Mouse (Mus musculus): ENCODE data around the gene Pds5b.
"Not testable (repeated sequence)": the region's sequence is repeated elsewhere in the genome, so short reads cannot be mapped to it uniquely, and the experiment has no call there.

Pds5b gene

DNA sequence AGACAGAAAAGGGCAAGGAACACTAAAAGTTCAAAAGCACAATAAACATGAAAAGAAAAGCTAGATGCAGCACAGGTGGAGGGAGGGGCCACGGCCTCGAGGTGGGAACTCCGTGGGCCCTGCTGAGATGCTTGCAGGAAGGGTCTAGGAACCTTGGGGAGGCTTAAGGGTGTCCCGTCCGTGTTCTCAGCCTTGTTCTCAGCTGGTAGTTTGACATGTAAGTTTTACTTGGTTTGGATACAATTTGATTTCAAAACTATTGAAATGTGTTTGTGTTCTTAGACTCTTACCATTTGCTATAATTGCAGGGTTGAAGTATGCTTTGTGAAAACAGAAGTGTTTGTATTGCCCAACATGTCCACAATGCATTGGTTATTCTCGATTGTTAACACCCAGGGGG lies 149.2 kb downstream of the Pds5b start:
- no peak for DNase-seq (ENCODE audit: low spot score)

- no peak for DNase-seq (ENCODE audit: low spot score)
These were observed 149.8 kb downstream of the Pds5b start for GRCm38 (mm10) chr5:150823361-150823760.

- DNase-seq (ENCODE audit: low spot score): no peak
These were observed 156.0 kb downstream of the Pds5b start for GRCm38 (mm10) chr5:150829499-150829898.

GRCm38 (mm10) chr5:150830718-150831117 lies 157.2 kb downstream of the Pds5b start:
- DNase-seq (ENCODE audit: low spot score): no peak

DNA sequence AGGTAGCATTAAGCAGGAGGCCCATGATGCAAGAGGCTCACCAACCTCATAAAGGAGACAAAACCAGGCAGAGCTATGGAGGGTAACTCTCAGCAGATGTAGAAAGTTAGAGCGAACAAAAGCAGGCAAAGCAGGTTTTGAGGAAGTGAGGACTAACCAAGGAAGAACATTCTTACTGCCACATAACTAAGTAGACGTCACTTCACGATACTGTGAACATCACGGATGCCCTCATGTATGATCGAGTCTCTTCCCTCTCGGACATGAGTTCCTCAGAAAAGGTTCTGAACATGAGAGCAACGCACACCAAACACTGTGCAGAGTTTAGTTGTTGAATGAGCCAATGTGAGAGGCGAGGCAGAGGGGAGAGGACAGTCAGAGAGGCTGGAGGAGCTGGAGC lies 163.2 kb downstream of the Pds5b start:
- no peak for DNase-seq (ENCODE audit: low spot score)

GRCm38 (mm10) chr5:150839688-150840541 lies 166.4 kb downstream of the Pds5b start:
- no peak for DNase-seq (ENCODE audit: low spot score)

DNA sequence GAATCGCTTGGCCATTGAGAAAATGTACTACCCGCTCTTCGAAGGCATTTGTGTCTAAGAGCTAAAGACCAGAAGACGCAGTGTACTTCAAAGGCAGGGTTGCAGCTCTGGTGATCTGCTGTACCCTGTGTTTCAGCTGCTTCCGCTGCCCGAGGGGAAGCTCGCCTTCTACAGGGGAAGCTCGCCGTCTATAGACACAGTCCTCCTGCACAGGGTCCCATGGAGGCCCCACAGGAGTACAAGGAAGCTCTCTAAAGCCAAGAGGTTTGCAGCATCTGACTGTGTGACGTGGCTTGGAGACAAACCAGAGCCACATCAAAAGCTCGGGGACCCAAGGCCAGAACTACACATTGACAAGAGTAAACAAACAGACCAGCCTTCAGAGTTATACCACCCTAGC lies 167.1 kb downstream of the Pds5b start:
- DNase-seq (ENCODE audit: low spot score): no peak

DNA sequence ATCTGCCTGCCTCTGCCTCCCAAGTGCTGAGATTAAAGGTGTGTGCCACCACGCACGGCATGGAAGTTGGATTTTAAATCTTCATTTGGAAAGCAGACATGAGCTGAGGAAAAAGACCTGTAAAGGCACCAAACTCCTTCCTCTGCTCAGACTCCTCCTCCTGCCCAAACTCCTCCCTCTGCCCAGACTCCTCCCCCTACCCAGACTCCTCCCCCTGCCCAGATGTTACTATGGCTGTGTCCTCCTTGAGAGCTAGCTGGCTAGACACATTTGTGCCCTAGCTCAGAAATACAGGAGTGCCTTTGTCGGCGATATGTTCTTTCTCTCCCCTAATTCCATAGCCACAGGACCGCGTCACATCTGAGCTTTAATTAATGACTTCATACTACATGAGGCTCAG lies 172.4 kb downstream of the Pds5b start:
- no peak for DNase-seq (ENCODE audit: low spot score)

- no peak for DNase-seq (ENCODE audit: low spot score)
These were observed 177.3 kb downstream of the Pds5b start for GRCm38 (mm10) chr5:150850821-150851220.

- DNase-seq (ENCODE audit: low spot score): not testable (repeated sequence)
These were observed 178.6 kb downstream of the Pds5b start for GRCm38 (mm10) chr5:150852097-150852496.

DNA sequence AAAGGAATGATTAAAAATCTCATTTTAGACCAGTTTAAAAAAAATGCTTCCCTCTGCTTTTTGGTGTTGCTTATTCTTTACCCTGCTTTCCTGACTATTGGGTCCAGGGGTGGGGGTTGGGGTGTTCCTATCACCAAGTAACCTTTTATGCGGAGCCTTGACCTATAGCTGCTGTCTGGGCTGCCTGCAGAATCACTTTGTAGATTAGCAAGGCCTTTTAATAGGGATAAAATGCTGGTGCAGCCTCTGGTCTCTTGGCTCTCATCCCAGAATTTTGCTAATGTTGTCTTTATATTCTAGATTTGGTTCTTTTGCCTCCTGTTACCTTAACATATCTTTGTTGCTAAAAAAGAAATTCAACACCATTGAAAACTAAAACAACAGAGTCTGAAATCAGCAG lies 181.0 kb downstream of the Pds5b start:
- no peak for DNase-seq (ENCODE audit: low spot score)

DNA sequence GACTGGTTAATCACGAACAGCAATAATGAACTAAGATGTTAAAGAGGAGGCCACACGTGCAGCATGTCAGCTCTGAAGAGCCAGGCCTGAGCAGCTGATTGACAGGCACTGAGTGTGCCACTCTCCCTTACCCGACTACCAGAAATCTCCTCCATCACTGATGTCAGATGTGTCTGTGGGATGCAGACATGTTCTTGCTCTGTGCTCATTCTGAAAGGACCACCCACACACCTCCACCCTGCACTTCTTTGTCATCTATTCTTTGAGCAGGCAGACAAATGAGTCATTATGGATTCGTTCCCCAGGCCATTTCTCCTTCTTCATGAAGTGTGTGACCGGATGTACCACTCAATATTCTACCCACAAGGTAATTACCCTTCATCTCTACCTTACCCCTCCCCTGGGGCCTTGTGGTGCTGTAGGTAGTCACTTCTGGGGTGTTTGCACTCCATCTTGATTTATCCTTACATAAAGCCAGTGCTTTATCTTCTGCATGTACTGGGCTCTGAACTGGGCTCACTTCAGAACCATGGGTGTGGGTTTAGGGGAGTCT lies 186.2 kb downstream of the Pds5b start:
- DNase-seq (ENCODE audit: low spot score): peak; percentile 47
